Mouse (Mus musculus): ENCODE measurements at regions not wholly inside any gene's neighbourhood (a gene's known extent, or its start where the extent isn't known, plus 50 kb on each side); places are given as distances from the start of the nearest gene placed in this dataset.

DNA sequence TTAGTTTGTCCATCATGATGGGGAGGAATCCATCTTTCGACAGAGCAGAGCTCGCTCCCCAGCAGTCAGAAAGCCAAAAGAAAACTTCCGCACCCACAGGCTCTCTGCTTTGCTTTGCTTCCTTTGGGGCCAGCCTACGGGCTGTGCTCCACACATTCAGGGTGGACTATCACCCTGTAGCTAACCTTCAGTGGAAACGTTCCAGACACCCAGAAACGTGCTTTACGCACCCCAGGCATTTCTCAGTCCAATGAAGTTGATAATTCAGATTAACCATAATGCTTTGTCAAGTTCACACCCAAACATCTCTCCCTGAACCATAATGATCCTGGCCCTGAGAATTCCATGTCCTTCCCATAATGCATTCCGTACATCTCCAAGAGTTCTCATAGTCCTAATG is 743.8 kb downstream of the 4930447A16Rik start:
- TF ChIP-seq CTCF (IDR thresholded peaks at IDR 0.05; ENCODE audit: borderline replicate concordance, insufficient read depth, low read depth, low read length) (no peak), POLR2A (IDR thresholded peaks at IDR 0.05; ENCODE audit: borderline replicate concordance, insufficient read depth, low read length) (no peak)
